Mouse (Mus musculus): ENCODE results near the gene Them4. TPM values are rescaled to one million over a fixed set of nuclear protein-coding genes. Genes with fewer than 3 reads are reported as not detected.
A peak's percentile ranks its signal among the peaks of the same experiment; 100 is the strongest.
"Not testable (repeated sequence)": the region's sequence is repeated elsewhere in the genome, so short reads cannot be mapped to it uniquely, and the experiment has no call there.

Gene Them4
- 11.9 and 12.2 TPM in 2 replicates for polyA plus RNA-seq (2015; fragmentation: Nextera tagmentation; extraction: Ambion mirVana)

- peak; percentile 100 for ATAC-seq (replicated peaks; ENCODE audit: low FRiP score)
- H3K9me3 ChIP-seq (replicated peaks): no peaks in the 10 kb centered on the region
- peak within 1 kb of the TSS; percentile 66 for H3K4me3 ChIP-seq (replicated peaks)
- no peaks in the 10 kb centered on the region for H3K27me3 ChIP-seq
- H3K36me3 ChIP-seq: no peaks in the 10 kb centered on the region
- peak within 1 kb of the TSS; percentile 65 for H3K9ac ChIP-seq
- WGBS: 2% methylated on average over 47 of the region's 47 CpGs
- H3K27ac ChIP-seq: peak within 1 kb of the TSS; percentile 91
- peaks cover 9% of the 10 kb centered on the region; the same call in 1 of the 2 replicates for H3K4me1 ChIP-seq
- peak within 1 kb of the TSS; percentile 78 for H3K4me2 ChIP-seq
Measured at GRCm38 (mm10) chr3:94309633-94310363, at the start of gene Them4. Gene Them4, plus strand, starts transcription at chr3:94310089.

DNA sequence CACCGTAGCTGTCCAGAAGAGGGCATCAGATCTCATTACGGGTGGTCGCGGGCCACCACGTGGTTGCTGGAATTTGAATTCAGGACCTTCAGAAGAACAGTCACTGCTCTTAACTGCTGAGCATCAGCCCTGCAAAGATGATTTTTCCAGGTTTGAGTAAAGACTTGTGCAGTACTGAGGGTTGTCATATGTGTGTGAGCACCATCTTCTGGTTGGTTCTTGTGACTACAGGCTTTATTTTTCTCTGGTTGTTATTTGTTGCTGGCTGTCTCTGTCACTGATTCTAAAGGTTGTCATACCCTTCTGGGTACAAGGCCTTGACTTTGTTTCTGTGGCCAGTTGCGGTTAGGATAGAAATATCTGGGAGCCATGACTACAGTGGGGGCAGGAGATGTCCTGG, 49.3 kb upstream of the Them4 start:
- no peak for ATAC-seq (replicated peaks; ENCODE audit: low FRiP score)

DNA sequence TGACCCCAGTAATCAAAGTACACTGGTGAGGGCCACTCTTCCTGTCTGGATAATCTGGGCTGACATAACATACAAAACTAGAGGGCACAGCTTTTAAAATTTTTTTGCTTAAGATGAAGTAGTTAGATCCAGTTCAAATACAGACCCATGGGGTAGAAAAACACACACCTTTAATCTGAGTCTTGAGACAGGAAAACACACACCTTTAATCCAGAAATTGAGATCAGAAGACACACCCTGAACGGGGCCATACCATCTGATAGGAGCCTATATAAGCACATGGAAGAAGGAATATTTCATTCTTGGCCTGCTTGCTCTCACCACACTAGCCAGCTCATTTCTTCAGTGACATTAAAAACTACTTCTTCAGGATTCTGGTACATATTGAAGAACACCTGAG, 46.2 kb upstream of the Them4 start, which contains the start of gene Gm4778:
TSS of gene Gm4778 (plus strand) at position 301 of the 400 bp plus-strand sequence.
- not testable (repeated sequence) for H3K9ac ChIP-seq; H3K27me3 ChIP-seq; H3K4me3 ChIP-seq (replicated peaks); ATAC-seq (replicated peaks; ENCODE audit: low FRiP score); H3K4me2 ChIP-seq; H3K4me1 ChIP-seq; H3K27ac ChIP-seq; H3K36me3 ChIP-seq; H3K9me3 ChIP-seq (replicated peaks)
- WGBS: 88% methylated on average over 1 of the region's 1 CpGs

More for the DNA sequence above, 49.3 kb upstream of the Them4 start:
- H3K9ac ChIP-seq: no peak overlapping the region
- H3K4me3 ChIP-seq (replicated peaks): no peak overlapping the region
- H3K9me3 ChIP-seq (replicated peaks): no peaks in the 10 kb centered on the region
- H3K27ac ChIP-seq: no peak overlapping the region
- WGBS: 45% methylated on average over 6 of the region's 6 CpGs
- no peak overlapping the region for H3K4me2 ChIP-seq
- H3K36me3 ChIP-seq: no peaks in the 10 kb centered on the region
- no peaks in the 10 kb centered on the region for H3K27me3 ChIP-seq
- H3K4me1 ChIP-seq: no peaks in the 10 kb centered on the region

- Histone ChIP-seq H3K4me1 (no peaks in the 10 kb centered on the region), H3K4me2 (no peak overlapping the region), H3K27ac (no peak overlapping the region), H3K27me3 (no peaks in the 10 kb centered on the region), H3K9ac (no peak overlapping the region), H3K4me3 (replicated peaks) (no peak overlapping the region), H3K36me3 (no peaks in the 10 kb centered on the region), H3K9me3 (replicated peaks) (no peaks in the 10 kb centered on the region)
- no peak for ATAC-seq (replicated peaks; ENCODE audit: low FRiP score)
- 82% methylated on average over 11 of the region's 11 CpGs for WGBS
Measured at GRCm38 (mm10) chr3:94275991-94276390, 33.9 kb upstream of the Them4 start.

GRCm38 (mm10) chr3:94305457-94305856, 4.4 kb upstream of the Them4 start:
- Histone ChIP-seq H3K27me3 (no peaks in the 10 kb centered on the region), H3K36me3 (no peaks in the 10 kb centered on the region), H3K9me3 (replicated peaks) (no peaks in the 10 kb centered on the region), H3K4me1 (0 out of 2 replicates have a peak, but pooled peaks cover 4% of the 10 kb centered on the region), H3K27ac (no peak overlapping the region), H3K9ac (no peak overlapping the region), H3K4me2 (no peak overlapping the region), H3K4me3 (replicated peaks) (no peak overlapping the region)
- 72% methylated on average over 1 of the region's 1 CpGs for WGBS
- ATAC-seq (replicated peaks; ENCODE audit: low FRiP score): no peak

GRCm38 (mm10) chr3:94306975-94307374, 2.9 kb upstream of the Them4 start:
- peaks cover 9% of the 10 kb centered on the region; the same call in 1 of the 2 replicates for H3K4me1 ChIP-seq
- no peak overlapping the region for H3K27ac ChIP-seq
- H3K27me3 ChIP-seq: no peaks in the 10 kb centered on the region
- H3K36me3 ChIP-seq: no peaks in the 10 kb centered on the region
- no peak for ATAC-seq (replicated peaks; ENCODE audit: low FRiP score)
- no peak overlapping the region for H3K4me2 ChIP-seq
- H3K9ac ChIP-seq: no peak overlapping the region
- no peaks in the 10 kb centered on the region for H3K9me3 ChIP-seq (replicated peaks)
- H3K4me3 ChIP-seq (replicated peaks): no peak overlapping the region

- Histone ChIP-seq H3K27me3 (no peaks in the 10 kb centered on the region), H3K36me3 (no peaks in the 10 kb centered on the region), H3K27ac (peak overlapping the region; percentile 91), H3K9ac (peak overlapping the region; percentile 65), H3K9me3 (replicated peaks) (no peaks in the 10 kb centered on the region), H3K4me2 (peak overlapping the region; percentile 78), H3K4me3 (replicated peaks) (peak overlapping the region; percentile 66), H3K4me1 (peaks cover 9% of the 10 kb centered on the region; the same call in 1 of the 2 replicates)
- WGBS: 50% methylated on average over 7 of the region's 7 CpGs
- no peak for ATAC-seq (replicated peaks; ENCODE audit: low FRiP score)
Measured at GRCm38 (mm10) chr3:94310491-94310890, 602 bp downstream of the Them4 start.

DNA sequence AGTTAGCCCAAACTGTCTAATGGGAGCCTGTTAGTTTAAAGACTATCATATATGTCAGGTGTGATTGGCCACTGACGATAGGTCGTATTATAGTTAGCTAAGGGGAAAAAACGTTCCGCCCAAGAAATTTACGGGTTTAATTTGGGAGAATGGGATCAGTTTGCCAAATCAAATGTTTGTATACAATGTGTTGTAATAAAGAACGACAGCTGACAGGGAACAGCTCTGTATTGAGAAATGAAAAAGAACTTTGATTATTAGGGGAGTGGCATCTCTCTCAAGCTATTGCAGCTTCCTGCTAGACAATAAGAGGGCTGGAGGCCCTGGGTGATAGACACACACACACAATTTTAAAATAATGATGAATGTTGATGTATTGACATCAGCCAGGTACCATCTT, 1.0 kb downstream of the Them4 start:
- Histone ChIP-seq H3K4me3 (replicated peaks) (peak overlapping the region; percentile 66), H3K4me1 (peaks cover 9% of the 10 kb centered on the region; the same call in 1 of the 2 replicates), H3K9me3 (replicated peaks) (no peaks in the 10 kb centered on the region), H3K27me3 (no peaks in the 10 kb centered on the region), H3K27ac (no peak overlapping the region), H3K9ac (no peak overlapping the region), H3K4me2 (peak overlapping the region; percentile 78), H3K36me3 (no peaks in the 10 kb centered on the region)
- 75% methylated on average over 6 of the region's 6 CpGs for WGBS
- ATAC-seq (replicated peaks; ENCODE audit: low FRiP score): no peak

GRCm38 (mm10) chr3:94311376-94311775, 1.5 kb downstream of the Them4 start:
- Histone ChIP-seq H3K27me3 (no peaks in the 10 kb centered on the region), H3K27ac (no peak overlapping the region), H3K36me3 (no peaks in the 10 kb centered on the region), H3K4me2 (peak overlapping the region; percentile 78), H3K9ac (no peak overlapping the region), H3K4me3 (replicated peaks) (peak overlapping the region; percentile 66; the same call in 1 of the 2 replicates), H3K9me3 (replicated peaks) (no peaks in the 10 kb centered on the region), H3K4me1 (peaks cover 9% of the 10 kb centered on the region; the same call in 1 of the 2 replicates)
- ATAC-seq (replicated peaks; ENCODE audit: low FRiP score): no peak
- WGBS: 82% methylated on average over 4 of the region's 4 CpGs

DNA sequence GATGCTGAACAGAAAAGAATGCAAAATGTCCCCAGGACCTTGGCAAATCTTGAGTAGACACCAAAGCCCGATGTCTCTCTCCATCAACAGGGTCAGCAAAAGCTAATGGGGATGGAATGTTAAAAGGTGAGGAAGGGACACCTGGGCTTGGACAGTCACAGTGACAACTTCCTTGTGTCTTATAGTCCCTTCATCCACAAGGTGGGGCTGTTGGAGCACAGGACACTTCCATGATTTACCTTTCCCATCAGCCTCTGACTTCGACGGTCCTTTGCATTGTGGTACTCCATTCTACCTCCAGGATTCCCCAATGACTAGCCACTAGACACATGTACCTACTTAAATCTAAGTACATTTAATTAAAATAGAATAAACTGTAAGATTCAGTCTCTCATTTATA, 18.8 kb downstream of the Them4 start:
- Histone ChIP-seq H3K27ac (no peak overlapping the region), H3K9ac (no peak overlapping the region), H3K36me3 (peaks cover 15% of the 10 kb centered on the region; the same call in 1 of the 2 replicates), H3K4me1 (no peaks in the 10 kb centered on the region), H3K27me3 (no peaks in the 10 kb centered on the region), H3K4me2 (no peak overlapping the region), H3K4me3 (replicated peaks) (no peak overlapping the region), H3K9me3 (replicated peaks) (no peaks in the 10 kb centered on the region)
- ATAC-seq (replicated peaks; ENCODE audit: low FRiP score): no peak
- WGBS: 60% methylated on average over 3 of the region's 3 CpGs

GRCm38 (mm10) chr3:94334442-94334841, 24.6 kb downstream of the Them4 start:
- Histone ChIP-seq H3K9me3 (replicated peaks) (no peaks in the 10 kb centered on the region), H3K36me3 (peaks cover 5% of the 10 kb centered on the region; the same call in 1 of the 2 replicates), H3K27me3 (no peaks in the 10 kb centered on the region), H3K4me3 (replicated peaks) (no peak overlapping the region), H3K4me2 (no peak overlapping the region), H3K4me1 (no peaks in the 10 kb centered on the region), H3K27ac (no peak overlapping the region), H3K9ac (no peak overlapping the region)
- ATAC-seq (replicated peaks; ENCODE audit: low FRiP score): no peak
- 95% methylated on average over 4 of the region's 4 CpGs for WGBS

GRCm38 (mm10) chr3:94338522-94338921, 28.6 kb downstream of the Them4 start:
- ATAC-seq (replicated peaks; ENCODE audit: low FRiP score): no peak
- 81% methylated on average over 3 of the region's 3 CpGs for WGBS

More at GRCm38 (mm10) chr3:94338522-94338921, 28.6 kb downstream of the Them4 start:
- H3K9ac ChIP-seq: no peak overlapping the region
- H3K36me3 ChIP-seq: no peaks in the 10 kb centered on the region
- no peaks in the 10 kb centered on the region for H3K9me3 ChIP-seq (replicated peaks)
- no peaks in the 10 kb centered on the region for H3K4me1 ChIP-seq
- H3K4me3 ChIP-seq (replicated peaks): no peak overlapping the region
- no peaks in the 10 kb centered on the region for H3K27me3 ChIP-seq
- no peak overlapping the region for H3K4me2 ChIP-seq
- H3K27ac ChIP-seq: no peak overlapping the region

All from kidney, embryonic 15.5 days (tissue).